27 mouse cellular contexts compared by ENCODE assay signal in genomic region chr19:21107275-21107674, GRCm38 (mm10).
DNase-seq lines count a peak whose midpoint lies in the region; ATAC-seq and TF ChIP-seq lines count a peak whose summit lies in the region.
"Had no signal": no experiment of that assay in that cellular context is flagged by ENCODE, and none has a peak within 500 bp of the region (broad histone marks: within the 10 kb centered on the region; RNA-seq: fewer than 3 reads in every experiment).

No protein-coding gene starts in this region.

- H3K9me3 ChIP-seq in kidney, postnatal 0 days (replicated peaks; ENCODE audit: low read length): no peaks in the 10 kb centered on the region
- no peaks in the 10 kb centered on the region for H3K9me3 ChIP-seq in kidney, embryonic 14.5 days (ENCODE audit: control insufficient read depth, low read length)
- H3K9me3 ChIP-seq in intestine, embryonic 15.5 days: no peaks in the 10 kb centered on the region
- H3K9me3 ChIP-seq in intestine, postnatal 0 days (ENCODE audit: control insufficient read depth): no peaks in the 10 kb centered on the region
- H3K9me3 ChIP-seq: heart, embryonic 12.5 days; hindbrain, embryonic 13.5 days; liver, embryonic 15.5 days; lung, embryonic 15.5 days; neural tube, embryonic 12.5 days had no signal

- H3K4me1 ChIP-seq in kidney, postnatal 0 days (replicated peaks; ENCODE audit: insufficient read depth, low read length): peaks cover 14% of the 10 kb centered on the region
- peaks cover 12% of the 10 kb centered on the region; the same call in 1 of the 2 replicates for H3K4me1 ChIP-seq in kidney, embryonic 14.5 days (ENCODE audit: control insufficient read depth, insufficient read depth, low read length)
- peaks cover 15% of the 10 kb centered on the region for H3K4me1 ChIP-seq in intestine, embryonic 15.5 days (replicated peaks)
- H3K4me1 ChIP-seq in intestine, postnatal 0 days (replicated peaks; ENCODE audit: control insufficient read depth, insufficient read depth, low read length): 0 out of 2 replicates have a peak, but pooled peaks cover 12% of the 10 kb centered on the region

- TF ChIP-seq CTCF in kidney, postnatal 0 days (IDR thresholded peaks at IDR 0.05; ENCODE audit: low read depth): no peak
- no peak for TF ChIP-seq CTCF in intestine, postnatal 0 days (IDR thresholded peaks at IDR 0.05; ENCODE audit: low read depth)

- no peak overlapping the region for H3K4me2 ChIP-seq in kidney, postnatal 0 days (ENCODE audit: low read length)
- H3K4me2 ChIP-seq in kidney, embryonic 14.5 days (replicated peaks; ENCODE audit: low read depth, low read length): no peak overlapping the region
- H3K4me2 ChIP-seq in intestine, embryonic 15.5 days (replicated peaks): peak overlapping the region; percentile 11; the same call in 1 of the 2 replicates
- H3K4me2 ChIP-seq in intestine, postnatal 0 days (replicated peaks; ENCODE audit: low read depth): peak overlapping the region; percentile 50
- H3K4me2 ChIP-seq: heart, embryonic 12.5 days; hindbrain, embryonic 13.5 days; liver, embryonic 15.5 days; lung, embryonic 15.5 days; midbrain, embryonic 11.5 days; neural tube, embryonic 12.5 days had no signal

- H3K27me3 ChIP-seq in kidney, postnatal 0 days (ENCODE audit: insufficient read depth, low read length): no peaks in the 10 kb centered on the region
- H3K27me3 ChIP-seq in kidney, embryonic 14.5 days (ENCODE audit: control insufficient read depth, insufficient read depth, low read length): no peaks in the 10 kb centered on the region
- no peaks in the 10 kb centered on the region for H3K27me3 ChIP-seq in intestine, embryonic 15.5 days (replicated peaks)
- no peaks in the 10 kb centered on the region for H3K27me3 ChIP-seq in intestine, postnatal 0 days (replicated peaks; ENCODE audit: control insufficient read depth, insufficient read depth, low read length)
- H3K27me3 ChIP-seq: heart, embryonic 12.5 days; hindbrain, embryonic 13.5 days; liver, embryonic 15.5 days; lung, embryonic 15.5 days; neural tube, embryonic 12.5 days had no signal

- 37% methylated on average over 4 of the region's 4 CpGs for WGBS in kidney, postnatal 0 days
- 54% methylated on average over 4 of the region's 4 CpGs for WGBS in kidney, embryonic 14.5 days
- 28% methylated on average over 4 of the region's 4 CpGs for WGBS in intestine, embryonic 15.5 days
- WGBS in intestine, postnatal 0 days: 24% methylated on average over 4 of the region's 4 CpGs

- no peak for DNase-seq in kidney, postnatal 0 days (ENCODE audit: low spot score)
- peak; percentile 6 for DNase-seq in yolk sac, embryonic 10.5 days (ENCODE audit: low spot score)
- no peak for DNase-seq in lung, postnatal 36 days
- DNase-seq: adrenal gland, postnatal 25 days; B cell, adult 2 months; cerebellum, adult 18-20 months; cerebellum, postnatal 14 days; forebrain, postnatal 0 days; heart, postnatal 4 days; layer of hippocampus, postnatal 36 days; left cerebral cortex, postnatal 4 days; right cerebral cortex, postnatal 25 days; spleen, adult 18-20 months; thymus, adult 2 months; thymus, postnatal 36 days had no signal

- no peak for ATAC-seq in kidney, postnatal 0 days (replicated peaks; ENCODE audit: low FRiP score, low read depth)
- ATAC-seq in kidney, embryonic 14.5 days (ENCODE audit: low FRiP score, low TSS enrichment): no peak
- ATAC-seq in intestine, embryonic 15.5 days: peak; percentile 66
- peak; percentile 51 for ATAC-seq in intestine, postnatal 0 days
- ATAC-seq: forebrain, postnatal 0 days; midbrain, embryonic 16.5 days had no signal

- no peak overlapping the region for H3K9ac ChIP-seq in kidney, postnatal 0 days (ENCODE audit: low read depth, low read length)
- no peak overlapping the region for H3K9ac ChIP-seq in kidney, embryonic 14.5 days (ENCODE audit: low read depth, low read length)
- no peak overlapping the region for H3K9ac ChIP-seq in intestine, embryonic 15.5 days
- H3K9ac ChIP-seq in intestine, postnatal 0 days (ENCODE audit: low read depth, low read length): 0 out of 2 replicates have a peak overlapping the region, but pooled peaks have one; percentile 47
- H3K9ac ChIP-seq: forebrain, postnatal 0 days; heart, embryonic 12.5 days; hindbrain, embryonic 13.5 days; liver, embryonic 15.5 days; lung, embryonic 15.5 days; neural tube, embryonic 12.5 days had no signal

- H3K36me3 ChIP-seq in kidney, postnatal 0 days (ENCODE audit: insufficient read depth, low read length): no peaks in the 10 kb centered on the region
- H3K36me3 ChIP-seq in kidney, embryonic 14.5 days (ENCODE audit: control insufficient read depth, insufficient read depth, low read length): no peaks in the 10 kb centered on the region
- H3K36me3 ChIP-seq in intestine, embryonic 15.5 days: no peaks in the 10 kb centered on the region
- H3K36me3 ChIP-seq in intestine, postnatal 0 days (ENCODE audit: control insufficient read depth, insufficient read depth): no peaks in the 10 kb centered on the region
- H3K36me3 ChIP-seq: heart, embryonic 12.5 days; hindbrain, embryonic 13.5 days; liver, embryonic 15.5 days; lung, embryonic 15.5 days; neural tube, embryonic 12.5 days had no signal

- H3K4me3 ChIP-seq in kidney, postnatal 0 days (replicated peaks; ENCODE audit: low read depth, low read length): no peak overlapping the region
- no peak overlapping the region for H3K4me3 ChIP-seq in kidney, embryonic 14.5 days (ENCODE audit: low read length)
- H3K4me3 ChIP-seq in intestine, embryonic 15.5 days (replicated peaks): no peak overlapping the region
- no peak overlapping the region; the same call in 1 of the 2 replicates for H3K4me3 ChIP-seq in intestine, postnatal 0 days (ENCODE audit: low read depth, low read length)
- H3K4me3 ChIP-seq: erythroblast, embryonic 14.5 days; heart, adult 2 months; heart, embryonic 12.5 days; hindbrain, embryonic 13.5 days; liver, embryonic 15.5 days; lung, embryonic 15.5 days; neural tube, embryonic 12.5 days had no signal

- H3K27ac ChIP-seq in kidney, postnatal 0 days: peak overlapping the region; percentile 37
- H3K27ac ChIP-seq in kidney, embryonic 14.5 days (ENCODE audit: low read depth, low read length): no peak overlapping the region
- peak overlapping the region; percentile 62 for H3K27ac ChIP-seq in intestine, embryonic 15.5 days
- H3K27ac ChIP-seq in intestine, postnatal 0 days (ENCODE audit: low read depth, low read length): peak overlapping the region; percentile 94
- H3K27ac ChIP-seq: hindbrain, embryonic 13.5 days; liver, embryonic 15.5 days; lung, embryonic 15.5 days; neural tube, embryonic 12.5 days had no signal

Comparison
In these comparisons a context has a peak if more than half of its experiments do, and no peak if none do; other contexts are left out.
1. ATAC-seq: peak in intestine, embryonic 15.5 days (single experiment) and intestine, postnatal 0 days (single experiment); none in kidney, postnatal 0 days (single experiment) and kidney, embryonic 14.5 days (single experiment).
2. H3K4me2 ChIP-seq: peak in intestine, embryonic 15.5 days (single experiment) and intestine, postnatal 0 days (single experiment); none in kidney, postnatal 0 days (single experiment) and kidney, embryonic 14.5 days (single experiment).